Mouse (Mus musculus) urinary bladder, postnatal 25 days (tissue): ENCODE data around the gene Tas1r2.

Experiments
- DNase-seq: peaks from one replicate; pipeline ENCODE4 v3.0.0; 2022; ENCODE audit warnings: low spot score

The Tas1r2 gene

GRCm38 (mm10) chr4:139653238-139653637 lies at the start of gene Tas1r2:
Gene Tas1r2, plus strand, starts transcription at chr4:139653538.
- no peak for DNase-seq

- DNase-seq = no peak
These were observed 48.1 kb upstream of the Tas1r2 start for GRCm38 (mm10) chr4:139605216-139605615.

DNA sequence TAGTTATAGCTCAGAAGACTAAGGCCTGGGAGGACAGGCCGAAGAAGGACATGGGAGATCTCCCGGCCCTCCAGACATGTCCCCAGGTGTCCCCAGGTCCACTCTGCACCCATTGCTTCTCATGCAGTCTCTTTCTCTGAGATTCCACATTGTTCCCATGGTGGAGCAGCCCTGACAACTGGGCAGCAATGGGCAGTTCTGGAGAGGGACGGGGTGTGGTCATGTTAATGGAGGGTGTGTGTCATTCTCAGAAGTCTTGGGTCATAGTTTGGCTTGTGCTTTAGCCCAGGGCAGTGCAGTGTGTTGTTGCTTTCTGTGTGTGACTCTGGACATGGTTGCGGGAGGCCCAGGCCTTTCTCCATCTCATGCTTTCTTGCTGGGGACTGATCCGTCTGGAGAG lies 46.6 kb upstream of the Tas1r2 start:
- no peak for DNase-seq

- DNase-seq = no peak
These were observed 44.4 kb upstream of the Tas1r2 start for GRCm38 (mm10) chr4:139608975-139609374.

DNA sequence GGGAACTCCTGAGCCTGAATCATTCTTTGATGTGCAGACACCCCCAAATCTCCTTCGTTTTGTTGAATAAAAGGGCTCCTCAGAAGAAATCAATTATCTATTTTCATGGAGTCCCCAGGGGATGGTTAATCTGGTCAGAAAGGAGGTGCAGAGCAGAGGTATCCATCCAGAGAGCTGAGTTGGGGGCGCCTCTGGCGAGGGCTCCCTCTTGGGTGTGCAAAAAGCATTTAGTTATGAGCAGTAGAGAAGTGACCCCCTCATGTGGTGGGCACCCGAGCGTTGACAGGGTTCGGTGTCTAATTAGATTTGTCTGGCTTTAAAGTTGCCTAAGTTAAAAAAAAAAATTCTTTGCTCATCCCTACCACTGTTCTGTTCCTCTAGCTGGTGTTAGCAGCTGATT lies 42.4 kb upstream of the Tas1r2 start:
- no peak for DNase-seq

DNA sequence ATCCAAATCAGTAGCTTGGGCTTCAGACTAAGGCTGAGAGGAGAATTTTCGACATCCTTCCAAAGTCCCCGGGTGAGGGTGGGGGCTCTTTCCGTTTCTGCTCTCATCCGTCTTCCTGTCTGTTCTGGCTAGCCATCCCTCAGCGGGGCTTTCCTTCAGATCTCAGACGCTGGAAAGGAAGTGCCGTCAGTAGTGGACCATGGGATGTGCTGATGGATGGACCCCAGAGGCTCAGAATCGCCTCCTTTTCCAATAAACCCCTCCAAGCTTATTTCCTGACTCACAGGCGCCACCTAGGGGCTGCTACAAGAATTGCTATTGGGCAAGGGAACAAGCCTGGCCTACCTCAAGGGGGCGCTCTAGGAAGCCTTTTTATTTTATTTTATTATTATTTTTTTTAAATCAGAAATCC lies 41.8 kb upstream of the Tas1r2 start:
- peak; percentile 85 for DNase-seq

DNA sequence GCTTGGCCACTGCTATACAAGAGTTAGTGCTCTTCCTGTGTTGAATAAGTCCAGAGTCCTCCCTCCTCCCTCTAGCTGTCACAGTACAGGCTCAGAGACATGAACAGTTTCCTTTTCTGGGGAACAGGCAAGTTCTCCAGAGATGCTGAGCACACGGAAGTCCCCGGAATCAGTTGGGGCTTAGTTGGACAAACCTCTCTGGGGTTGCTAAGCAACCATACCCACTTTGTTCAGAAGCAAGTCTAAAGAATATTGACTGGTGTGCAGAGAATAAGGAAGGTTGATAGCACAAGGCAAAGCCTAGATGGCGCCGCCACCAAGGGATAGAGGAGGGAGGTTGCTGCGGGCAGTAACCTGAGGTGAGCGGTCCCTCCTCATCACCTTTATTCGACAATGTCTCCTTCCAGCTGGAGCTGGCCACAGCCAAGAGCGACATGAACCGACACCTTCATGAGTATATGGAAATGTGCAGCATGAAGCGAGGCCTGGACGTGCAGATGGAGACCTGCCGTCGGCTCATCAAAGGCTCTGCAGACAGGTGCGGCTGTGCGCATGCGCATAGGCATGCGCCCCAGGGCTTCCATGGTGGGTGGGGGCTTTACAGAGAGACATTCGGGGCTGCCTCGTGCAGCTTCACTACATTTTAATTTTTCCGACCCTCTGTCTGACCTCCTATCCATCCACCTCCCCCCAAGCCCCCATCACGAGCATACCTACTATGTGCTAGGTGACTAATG lies 38.6 kb upstream of the Tas1r2 start:
- DNase-seq = no peak

- no peak for DNase-seq
These were observed 36.9 kb upstream of the Tas1r2 start for GRCm38 (mm10) chr4:139616276-139617000.

DNA sequence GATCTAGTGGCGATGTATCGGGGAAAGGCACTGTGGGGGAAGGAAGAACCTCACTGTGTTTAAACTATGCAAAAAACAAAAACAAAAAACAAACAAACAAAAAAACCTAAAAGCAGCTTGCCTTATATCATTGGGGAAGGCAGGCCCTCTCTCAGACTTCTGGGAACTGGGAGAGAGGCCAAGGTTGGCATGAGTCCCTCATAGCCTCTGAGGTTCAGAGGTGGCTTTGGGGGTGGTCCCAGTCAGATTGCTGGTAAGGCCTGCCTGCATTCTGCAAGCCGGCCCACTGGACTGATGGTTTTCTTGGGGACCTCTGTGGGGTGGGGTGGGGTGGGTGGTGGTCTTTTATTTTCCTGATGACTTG lies 36.4 kb upstream of the Tas1r2 start:
- no peak for DNase-seq

DNA sequence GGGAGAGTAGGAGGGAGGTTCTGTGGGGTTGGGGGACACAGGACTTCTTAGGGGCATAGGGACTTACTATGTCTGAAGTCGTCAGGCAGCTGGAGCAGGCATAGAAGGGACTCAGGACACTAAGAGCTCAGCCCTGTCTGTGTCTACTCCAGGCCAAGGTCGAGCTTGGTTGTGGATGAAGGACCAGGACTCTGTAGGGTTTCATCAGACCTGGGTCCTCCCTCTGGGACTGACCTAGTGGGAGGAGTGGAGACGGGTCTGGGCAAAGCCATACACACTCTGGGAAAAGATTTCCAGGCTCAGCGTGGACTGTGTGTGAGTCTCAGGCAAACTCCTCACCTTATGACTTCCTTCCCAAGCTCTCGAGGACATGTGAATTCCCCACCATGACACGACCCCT lies 33.6 kb upstream of the Tas1r2 start:
- DNase-seq = no peak

- peak; percentile 77 for DNase-seq
These were observed 30.7 kb upstream of the Tas1r2 start, which contains the start of gene Aldh4a1 for GRCm38 (mm10) chr4:139622373-139623282. Gene Aldh4a1, plus strand, starts transcription at chr4:139622866.

GRCm38 (mm10) chr4:139623434-139624115 lies 29.8 kb upstream of the Tas1r2 start:
- no peak for DNase-seq

GRCm38 (mm10) chr4:139624116-139624489 lies 29.2 kb upstream of the Tas1r2 start:
- DNase-seq = no peak

DNA sequence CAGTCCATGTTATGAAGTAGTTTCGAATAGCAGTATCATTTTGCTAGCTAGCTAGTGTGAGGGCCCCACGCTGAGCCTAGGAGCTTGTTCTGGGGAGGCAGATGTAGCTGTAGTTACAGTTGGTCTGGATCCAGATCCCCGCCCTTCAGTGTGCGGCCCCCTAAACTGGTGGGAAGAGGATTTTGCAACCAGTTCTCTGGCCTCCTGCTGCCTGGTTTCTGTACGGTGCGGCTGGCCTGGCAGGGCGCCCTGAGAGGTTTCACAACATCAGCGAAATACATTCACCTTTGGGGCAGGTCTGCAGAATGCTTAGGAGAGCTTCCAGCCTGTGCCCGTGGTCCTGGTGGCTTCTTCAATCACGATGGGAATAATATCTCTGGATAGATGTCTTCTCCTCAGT lies 28.6 kb upstream of the Tas1r2 start:
- DNase-seq = no peak

DNA sequence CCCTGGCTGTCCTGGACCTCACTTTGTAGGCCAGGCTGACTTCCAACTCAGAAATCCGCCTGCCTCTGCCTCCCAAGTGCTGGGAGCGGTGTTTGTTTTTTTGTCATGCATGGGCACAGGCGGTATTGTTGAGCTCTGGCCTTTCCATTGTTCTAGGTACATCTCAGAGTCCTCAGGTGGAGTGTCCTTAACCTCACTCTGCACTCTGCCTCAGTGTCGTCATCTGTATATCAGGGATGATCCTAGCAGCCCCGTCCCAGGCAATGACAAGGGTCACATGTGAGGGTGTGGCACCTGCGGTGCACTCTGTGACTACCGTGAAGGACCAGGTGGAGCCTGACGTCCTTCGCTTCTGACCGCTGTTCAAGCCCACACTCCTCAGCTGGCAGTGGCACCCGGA lies 26.0 kb upstream of the Tas1r2 start:
- no peak for DNase-seq

DNA sequence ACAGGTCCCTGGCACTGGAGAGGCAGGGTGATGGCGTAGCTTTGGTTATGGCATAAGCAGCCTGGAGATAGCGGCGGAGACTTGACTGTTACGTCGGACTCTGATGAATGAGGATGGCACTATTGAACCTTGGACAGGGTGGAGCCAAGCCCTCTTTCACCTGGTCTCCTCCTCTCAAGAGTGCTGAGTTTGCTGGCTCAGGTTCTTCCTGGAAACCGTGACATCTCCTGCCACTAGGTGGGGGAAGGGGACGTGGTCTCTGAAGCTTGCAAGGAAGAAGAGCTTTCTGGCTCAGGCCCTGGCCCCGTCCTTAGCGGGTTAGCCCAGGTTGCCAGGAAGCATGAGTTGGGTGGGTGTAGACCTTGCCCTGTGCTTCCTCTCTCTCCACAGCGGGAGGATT lies 23.2 kb upstream of the Tas1r2 start:
- no peak for DNase-seq

DNA sequence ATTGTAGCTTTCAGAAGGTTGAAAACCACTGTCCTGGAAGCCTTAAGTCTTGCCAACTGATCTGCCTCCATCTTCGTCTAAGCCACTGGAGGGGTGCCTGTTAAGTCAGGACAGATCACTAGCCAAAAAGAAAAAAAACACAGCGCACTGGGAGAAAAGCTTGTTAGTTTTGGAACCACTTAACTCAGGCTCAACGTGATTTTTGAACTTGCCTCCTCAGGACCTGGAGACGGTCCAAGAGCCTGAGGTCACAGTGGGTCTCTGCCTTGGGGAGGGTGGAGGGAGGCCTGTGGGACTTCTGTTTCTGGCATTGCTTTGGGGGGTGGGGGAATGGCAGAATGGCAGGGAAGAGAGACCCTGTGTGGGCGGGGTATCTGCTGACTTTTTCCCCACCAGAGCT lies 22.2 kb upstream of the Tas1r2 start:
- no peak for DNase-seq

DNA sequence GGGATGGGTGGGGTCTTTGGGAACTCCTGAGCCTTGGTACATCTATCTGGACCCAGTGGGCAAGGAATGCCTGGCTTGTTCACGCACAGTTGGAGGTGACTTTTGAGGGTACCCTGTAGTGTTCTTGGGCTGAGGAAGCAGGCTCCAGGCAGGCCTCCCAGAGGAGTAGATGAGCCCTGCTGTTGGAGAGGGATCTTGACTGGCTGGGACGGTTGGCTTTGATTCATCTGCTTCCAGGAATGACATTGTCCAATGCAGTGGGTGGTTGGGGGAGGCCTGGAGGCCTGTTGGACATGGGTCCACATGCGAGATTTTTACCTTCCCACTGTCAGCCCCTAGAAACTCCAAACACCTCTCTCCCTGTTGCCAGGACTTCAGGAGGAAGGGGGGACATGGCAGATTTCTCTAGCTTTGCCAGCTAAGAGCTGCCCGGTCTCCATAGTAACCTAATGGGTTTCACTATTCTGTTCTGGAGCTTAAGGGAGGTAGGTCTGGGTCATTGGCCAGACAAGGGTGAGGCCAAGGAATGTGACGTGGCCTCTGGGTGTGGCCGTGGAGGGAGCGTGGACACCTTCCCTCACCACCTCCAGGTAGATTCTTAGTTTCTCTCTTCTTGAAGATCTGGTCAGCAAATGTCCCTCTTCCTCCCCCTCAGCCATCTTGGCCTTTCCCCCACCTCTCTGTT lies 21.6 kb upstream of the Tas1r2 start:
- DNase-seq = no peak

- DNase-seq = no peak
These were observed 21.1 kb upstream of the Tas1r2 start for GRCm38 (mm10) chr4:139632254-139632580.

DNA sequence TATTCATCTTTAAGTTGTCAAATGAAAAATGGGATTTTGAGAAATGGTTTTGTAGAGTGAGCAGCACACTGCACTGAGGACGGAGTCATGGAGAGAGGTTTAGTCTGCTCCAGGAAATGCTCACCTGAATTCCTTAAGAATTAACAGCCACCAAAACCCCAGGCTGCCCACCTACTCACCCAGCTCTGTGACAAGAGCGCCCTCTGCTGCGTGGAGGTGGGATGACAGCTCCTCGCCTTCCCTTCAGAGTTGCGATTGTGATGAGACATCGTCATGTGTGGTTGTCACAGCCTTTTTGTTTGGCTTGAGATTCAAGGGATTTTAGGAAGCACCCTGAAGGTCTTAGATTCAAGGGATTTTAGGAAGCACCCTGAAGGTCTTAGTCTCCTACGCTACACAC lies 17.0 kb upstream of the Tas1r2 start:
- peak; percentile 77 for DNase-seq

GRCm38 (mm10) chr4:139637847-139638246 lies 15.5 kb upstream of the Tas1r2 start:
- no peak for DNase-seq

DNA sequence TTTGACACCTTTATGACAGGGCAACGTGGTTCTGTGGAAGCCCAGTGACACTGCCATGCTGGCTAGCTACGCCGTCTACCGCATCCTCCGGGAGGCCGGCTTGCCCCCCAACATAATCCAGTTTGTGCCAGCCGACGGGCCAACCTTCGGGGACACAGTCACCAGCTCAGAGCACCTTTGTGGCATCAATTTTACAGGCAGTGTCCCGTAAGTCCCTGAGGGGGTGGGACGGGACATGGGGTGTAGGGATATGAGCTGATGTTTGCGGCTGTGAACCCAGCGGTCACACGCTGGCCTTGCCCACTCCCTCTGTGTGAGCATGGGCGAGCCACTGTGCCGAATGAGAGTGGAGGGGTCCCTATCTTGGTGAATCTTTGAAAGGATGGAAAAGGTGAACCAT lies 15.0 kb upstream of the Tas1r2 start:
- no peak for DNase-seq
